Comparison of ENCODE assay signal across 7 mouse cellular contexts in the genomic region with DNA sequence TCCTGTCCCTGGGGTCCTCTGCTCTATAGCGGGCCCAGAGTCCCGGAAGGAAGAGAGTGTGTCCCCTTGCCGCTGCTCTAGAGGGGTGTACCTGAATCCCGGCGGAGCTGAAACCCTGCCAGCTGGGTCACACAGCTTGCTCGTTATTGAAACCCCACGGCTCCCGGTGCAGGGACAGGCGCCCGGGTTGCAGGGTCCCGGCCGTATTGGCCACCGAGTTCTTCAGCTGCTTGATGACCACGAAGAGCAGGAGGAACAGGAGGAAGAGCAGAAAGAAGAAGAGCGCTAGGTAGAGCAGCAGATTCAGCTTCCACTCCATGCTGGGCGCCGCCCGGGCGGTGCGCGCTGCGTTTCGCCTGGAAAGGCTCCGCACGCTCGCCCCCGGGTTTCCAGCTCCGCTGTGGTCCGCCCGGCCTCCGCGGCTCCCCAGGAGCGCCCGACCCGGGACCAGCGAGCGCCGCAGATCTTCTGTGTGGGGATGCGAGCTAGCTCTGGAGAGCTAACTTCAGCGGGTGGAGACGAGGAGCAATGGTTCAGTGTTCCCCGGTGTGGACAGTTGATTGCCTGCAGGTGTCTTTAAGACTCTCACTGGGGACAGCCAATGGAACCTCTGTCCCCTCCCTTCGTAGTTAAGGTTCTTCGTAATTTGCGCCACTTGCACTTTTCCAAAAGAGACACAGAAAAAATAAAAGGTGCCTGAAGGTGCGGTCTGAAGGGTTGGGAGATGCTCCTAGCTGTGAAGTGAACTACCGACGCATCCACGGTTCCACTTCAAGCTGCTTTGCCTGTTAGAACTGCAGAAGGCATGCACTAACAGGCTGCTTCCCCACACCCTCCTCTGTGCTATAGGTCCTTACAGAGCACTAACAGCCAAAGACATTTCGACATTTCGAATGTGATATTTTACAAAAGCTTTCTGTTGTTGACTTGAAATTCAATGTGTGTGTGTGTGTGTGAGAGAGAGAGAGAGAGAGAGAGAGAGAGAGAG. TPM values are rescaled to one million over a fixed set of nuclear protein-coding genes. Genes with fewer than 3 reads are reported as not detected.
DNase-seq lines count a peak whose midpoint lies in the region; ATAC-seq and TF ChIP-seq lines count a peak whose summit lies in the region.

A gene (minus strand): TSS at position 741 of the 988 bp plus-strand sequence.

- no peak within 1 kb of the TSS for H3K27ac ChIP-seq in lung, embryonic 15.5 days
- peak within 1 kb of the TSS; percentile 91 for H3K27ac ChIP-seq in left cerebral cortex, adult 2 months

- H3K4me1 ChIP-seq in lung, embryonic 15.5 days: peaks cover 9% of the 10 kb centered on the region

- 2% methylated on average over 51 of the region's 51 CpGs for WGBS in lung, embryonic 15.5 days

- ATAC-seq in lung, embryonic 15.5 days (ENCODE audit: borderline replicate concordance, extremely low read depth, low FRiP score, low TSS enrichment): peak; percentile 35; the same call in 1 of the 2 replicates
- ATAC-seq in monocyte, adult 5-6 weeks (replicated peaks; ENCODE audit: insufficient number of reproducible peaks, low FRiP score, low TSS enrichment, poor library complexity, severe bottlenecking): no peak

- no peak for TF ChIP-seq CTCF in left cerebral cortex, adult 2 months (IDR thresholded peaks at IDR 0.05)

- peaks cover 39% of the 10 kb centered on the region for H3K27me3 ChIP-seq in lung, embryonic 15.5 days

- H3K4me3 ChIP-seq in lung, embryonic 15.5 days: peak within 1 kb of the TSS; percentile 47
- H3K4me3 ChIP-seq in left cerebral cortex, adult 2 months: peak within 1 kb of the TSS; percentile 55

- no peak for DNase-seq in lung, postnatal 4 days
- peak; percentile 34 for DNase-seq in embryo, embryonic 10 days (ENCODE audit: low spot score)
- peak; percentile 13 for DNase-seq in forelimb bud, embryonic 11.5 days (ENCODE audit: low read depth, low spot score)
- peak; percentile 47 to 68 for DNase-seq in left cerebral cortex, adult 2 months (ENCODE audit: extremely low spot score in 1 of 2, low spot score in 2 of 2)
- peak; percentile 60 for DNase-seq in neural tube, embryonic 10.5 days (ENCODE audit: extremely low spot score, low spot score)

- peak within 1 kb of the TSS; percentile 37 for H3K9ac ChIP-seq in lung, embryonic 15.5 days

- peak within 1 kb of the TSS; percentile 90 for H3K4me2 ChIP-seq in lung, embryonic 15.5 days

- no peaks in the 10 kb centered on the region for H3K36me3 ChIP-seq in lung, embryonic 15.5 days

- no peaks in the 10 kb centered on the region for H3K9me3 ChIP-seq in lung, embryonic 15.5 days

- intact Hi-C loops in left cerebral cortex, adult 2 months (cut with DNase I): loop anchor here (1.0 kb wide), 1 partner anchor 31 kb away; a partner anchor contains a TSS

RNA-seq across cellular contexts. Expression of the gene that starts here (rescaled TPM):
- polyA plus RNA-seq in lung, embryonic 15.5 days (2015; fragmentation: Nextera tagmentation; extraction: Ambion mirVana): 0.10 and 0.17 TPM in 2 replicates
- 10 to 100 TPM; 35.7 to 44.6 TPM for total RNA-seq in left cerebral cortex, adult 2 months (2021)
- not detected in 3 replicates for total RNA-seq in monocyte, adult 5-6 weeks (2017)

Comparison
In these comparisons a context has a peak if more than half of its experiments do, and no peak if none do; other contexts are left out.
1. RNA of the gene that starts here (total RNA-seq): 35.7 to 44.6 TPM in left cerebral cortex, adult 2 months; not detected in monocyte, adult 5-6 weeks; every median in the first group is over 10 times any median in the second.
2. Peak in ATAC-seq, H3K4me3 ChIP-seq, H3K9ac ChIP-seq and H3K4me2 ChIP-seq in lung, embryonic 15.5 days; RNA of the gene not detected or under 1 TPM.
3. DNase-seq: peak in embryo, embryonic 10 days (single experiment), forelimb bud, embryonic 11.5 days (single experiment), left cerebral cortex, adult 2 months (2 of 2) and neural tube, embryonic 10.5 days (single experiment); none in lung, postnatal 4 days (0 of 2).